Mouse (Mus musculus) adrenal gland, postnatal 25 days (tissue): Measurements from ENCODE around the gene C1ql2. TPM values are rescaled to one million over a fixed set of nuclear protein-coding genes. Genes with fewer than 3 reads are reported as not detected.

Source experiments
- DNase-seq: peaks from one replicate; pipeline ENCODE4 v3.0.0; 2021; ENCODE audit warnings: mixed read lengths
- total RNA-seq: library from RNA; stranded (reverse); gene quantifications from 2 replicates; pipeline ENCODE4 v1.2.3, GENCODE M21; 2021

Gene C1ql2
- total RNA-seq, 1 experiment from 2014 or later, result not detected

DNA sequence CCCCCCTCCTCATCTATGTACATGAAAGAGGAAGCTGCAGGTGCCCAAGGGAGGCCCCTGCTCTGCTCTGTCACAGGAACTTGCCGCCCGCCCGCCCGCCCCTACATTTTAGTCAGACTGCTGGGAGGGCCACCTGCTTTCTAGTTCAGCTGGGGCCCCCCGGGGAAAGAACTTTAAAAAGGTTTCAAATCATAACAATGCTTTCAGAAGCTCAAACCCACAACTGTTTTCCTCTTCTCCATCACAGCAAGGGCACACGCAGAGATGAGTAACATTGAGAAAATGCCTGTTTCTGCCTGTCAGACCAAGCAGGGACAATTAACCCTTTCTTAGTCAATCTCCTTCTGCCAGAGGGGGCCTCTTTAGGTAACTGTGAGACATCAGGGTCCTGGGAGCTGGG lies 49.4 kb downstream of the C1ql2 start:
- no peak for DNase-seq

DNA sequence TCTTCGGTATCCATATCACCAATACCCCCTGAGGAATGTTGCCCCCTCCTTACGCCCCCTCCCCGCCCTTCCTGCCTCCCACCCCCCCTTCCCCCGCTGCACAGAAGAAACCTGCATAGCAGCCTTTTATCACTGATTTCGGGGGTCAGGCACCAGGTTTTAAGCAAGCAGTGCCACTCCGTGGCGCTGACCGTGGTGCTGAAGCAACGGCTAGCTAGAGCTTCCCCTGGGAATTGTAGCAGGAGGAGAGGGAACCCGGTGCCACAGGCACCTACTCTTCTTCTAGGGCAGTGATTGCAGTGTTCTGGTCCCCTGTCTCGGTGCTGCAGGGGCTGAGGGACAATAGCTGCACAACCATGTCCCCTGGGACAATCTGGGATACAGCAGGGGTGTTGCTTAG lies 50.0 kb downstream of the C1ql2 start:
- peak; percentile 83 for DNase-seq

Other genes with a start within 250 kb of the C1ql2 start
- gene Dbi, start 219.5 kb upstream of the C1ql2 start, total RNA-seq, result 791 and 964 TPM in 2 replicates
- 13.2 and 14.5 TPM in 2 replicates for gene 3110009E18Rik, start 219.4 kb upstream of the C1ql2 start, total RNA-seq
- 28.9 and 48.9 TPM in 2 replicates for gene Steap3, start 67.9 kb upstream of the C1ql2 start, total RNA-seq
- not detected in 2 replicates for gene Marco, start 164.4 kb downstream of the C1ql2 start, total RNA-seq